Mouse (Mus musculus): ENCODE data around the gene Oaz2. TPM values are rescaled to one million over a fixed set of nuclear protein-coding genes. Genes with fewer than 3 reads are reported as not detected.
"Not testable (repeated sequence)": the region's sequence is repeated elsewhere in the genome, so short reads cannot be mapped to it uniquely, and the experiment has no call there.

The Oaz2 gene
- polyA plus RNA-seq, 1 experiment from 2014 or later = 304 TPM

GRCm38 (mm10) chr9:65676358-65677118 lies 8.7 kb downstream of the Oaz2 start:
- H3K27me3 ChIP-seq = no peaks in the 10 kb centered on the region
- peaks cover 51% of the 10 kb centered on the region for H3K4me1 ChIP-seq
- ATAC-seq (ENCODE audit: insufficient number of reproducible peaks, low FRiP score, low TSS enrichment, low read depth) = peak; percentile 96
- peak overlapping the region; percentile 31 for H3K27ac ChIP-seq (replicated peaks)
- no peaks in the 10 kb centered on the region for H3K9me3 ChIP-seq (replicated peaks)
- under 1% methylated on average over 46 of the region's 51 CpGs for WGBS
- H3K4me2 ChIP-seq (replicated peaks) = peak overlapping the region; percentile 55
- no peaks in the 10 kb centered on the region for H3K36me3 ChIP-seq
- H3K4me3 ChIP-seq (replicated peaks) = peak overlapping the region; percentile 70
- peak overlapping the region; percentile 71 for H3K9ac ChIP-seq

GRCm38 (mm10) chr9:65677119-65677462 lies 9.3 kb downstream of the Oaz2 start:
- Histone ChIP-seq H3K4me3 (replicated peaks) (peak overlapping the region; percentile 70), H3K4me1 (peaks cover 47% of the 10 kb centered on the region), H3K4me2 (replicated peaks) (peak overlapping the region; percentile 55), H3K27ac (replicated peaks) (peak overlapping the region; percentile 31), H3K9me3 (replicated peaks) (no peaks in the 10 kb centered on the region), H3K36me3 (no peaks in the 10 kb centered on the region), H3K9ac (peak overlapping the region; percentile 71), H3K27me3 (no peaks in the 10 kb centered on the region)
- WGBS = 1% methylated on average over 3 of the region's 3 CpGs
- no peak for ATAC-seq (ENCODE audit: insufficient number of reproducible peaks, low FRiP score, low TSS enrichment, low read depth)

- Histone ChIP-seq H3K9ac (no peak overlapping the region), H3K36me3 (no peaks in the 10 kb centered on the region), H3K4me3 (replicated peaks) (peak overlapping the region; percentile 26), H3K27me3 (no peaks in the 10 kb centered on the region), H3K9me3 (replicated peaks) (no peaks in the 10 kb centered on the region), H3K27ac (replicated peaks) (peak overlapping the region; percentile 84), H3K4me1 (peaks cover 47% of the 10 kb centered on the region), H3K4me2 (replicated peaks) (peak overlapping the region; percentile 55)
- 12% methylated on average over 5 of the region's 5 CpGs for WGBS
- 0 out of 2 replicates have a peak, but pooled peaks have one; percentile 36 for ATAC-seq (ENCODE audit: insufficient number of reproducible peaks, low FRiP score, low TSS enrichment, low read depth)
These were observed 11.5 kb downstream of the Oaz2 start for GRCm38 (mm10) chr9:65679181-65679761.

GRCm38 (mm10) chr9:65680938-65681633 lies 13.3 kb downstream of the Oaz2 start:
- Histone ChIP-seq H3K4me2 (replicated peaks) (no peak overlapping the region), H3K36me3 (peaks cover 6% of the 10 kb centered on the region; the same call in 1 of the 2 replicates), H3K4me1 (peaks cover 41% of the 10 kb centered on the region), H3K9ac (no peak overlapping the region), H3K27ac (replicated peaks) (no peak overlapping the region), H3K9me3 (replicated peaks) (no peaks in the 10 kb centered on the region), H3K4me3 (replicated peaks) (no peak overlapping the region), H3K27me3 (no peaks in the 10 kb centered on the region)
- 71% methylated on average over 4 of the region's 4 CpGs for WGBS
- ATAC-seq (ENCODE audit: insufficient number of reproducible peaks, low FRiP score, low TSS enrichment, low read depth) = no peak

- no peaks in the 10 kb centered on the region for H3K9me3 ChIP-seq (replicated peaks)
- H3K27ac ChIP-seq (replicated peaks) = no peak overlapping the region
These were observed 13.8 kb downstream of the Oaz2 start for GRCm38 (mm10) chr9:65681634-65681940.

GRCm38 (mm10) chr9:65682183-65682582 lies 14.4 kb downstream of the Oaz2 start:
- ATAC-seq (ENCODE audit: insufficient number of reproducible peaks, low FRiP score, low TSS enrichment, low read depth) = no peak
- no peak overlapping the region for H3K9ac ChIP-seq
- H3K27me3 ChIP-seq = no peaks in the 10 kb centered on the region
- peaks cover 12% of the 10 kb centered on the region; the same call in 1 of the 2 replicates for H3K36me3 ChIP-seq
- H3K4me3 ChIP-seq (replicated peaks) = no peak overlapping the region
- H3K4me2 ChIP-seq (replicated peaks) = no peak overlapping the region
- peaks cover 40% of the 10 kb centered on the region for H3K4me1 ChIP-seq
- no peaks in the 10 kb centered on the region for H3K9me3 ChIP-seq (replicated peaks)
- WGBS = 80% methylated on average over 3 of the region's 3 CpGs
- no peak overlapping the region for H3K27ac ChIP-seq (replicated peaks)

More at GRCm38 (mm10) chr9:65681634-65681940, 13.8 kb downstream of the Oaz2 start:
- H3K27me3 ChIP-seq = no peaks in the 10 kb centered on the region
- H3K4me3 ChIP-seq (replicated peaks) = no peak overlapping the region
- peaks cover 11% of the 10 kb centered on the region; the same call in 1 of the 2 replicates for H3K36me3 ChIP-seq
- no peak overlapping the region for H3K4me2 ChIP-seq (replicated peaks)
- H3K4me1 ChIP-seq = peaks cover 41% of the 10 kb centered on the region
- no peak overlapping the region for H3K9ac ChIP-seq
- 75% methylated on average over 2 of the region's 2 CpGs for WGBS
- no peak for ATAC-seq (ENCODE audit: insufficient number of reproducible peaks, low FRiP score, low TSS enrichment, low read depth)

- no peak for ATAC-seq (ENCODE audit: insufficient number of reproducible peaks, low FRiP score, low TSS enrichment, low read depth)
- H3K4me2 ChIP-seq (replicated peaks) = no peak overlapping the region
- no peak overlapping the region for H3K4me3 ChIP-seq (replicated peaks)
- no peaks in the 10 kb centered on the region for H3K9me3 ChIP-seq (replicated peaks)
- no peak overlapping the region for H3K27ac ChIP-seq (replicated peaks)
- H3K27me3 ChIP-seq = no peaks in the 10 kb centered on the region
- peaks cover 32% of the 10 kb centered on the region for H3K4me1 ChIP-seq
- peaks cover 18% of the 10 kb centered on the region; the same call in 1 of the 2 replicates for H3K36me3 ChIP-seq
- no peak overlapping the region for H3K9ac ChIP-seq
- WGBS = 63% methylated on average over 1 of the region's 1 CpGs
These were observed 15.2 kb downstream of the Oaz2 start for GRCm38 (mm10) chr9:65682994-65683393.

GRCm38 (mm10) chr9:65684704-65685103 lies 16.9 kb downstream of the Oaz2 start:
- Histone ChIP-seq H3K4me3 (replicated peaks) (no peak overlapping the region), H3K4me1 (peaks cover 15% of the 10 kb centered on the region), H3K27ac (replicated peaks) (no peak overlapping the region), H3K9ac (no peak overlapping the region), H3K9me3 (replicated peaks) (no peaks in the 10 kb centered on the region), H3K4me2 (replicated peaks) (no peak overlapping the region), H3K36me3 (peaks cover 27% of the 10 kb centered on the region; the same call in 1 of the 2 replicates), H3K27me3 (no peaks in the 10 kb centered on the region)
- WGBS = 79% methylated on average over 2 of the region's 2 CpGs
- no peak for ATAC-seq (ENCODE audit: insufficient number of reproducible peaks, low FRiP score, low TSS enrichment, low read depth)

- not testable (repeated sequence) for H3K27ac ChIP-seq (replicated peaks)
These were observed 22.1 kb downstream of the Oaz2 start for GRCm38 (mm10) chr9:65689869-65690268.

GRCm38 (mm10) chr9:65692466-65692865 lies 24.7 kb downstream of the Oaz2 start:
- no peak overlapping the region for H3K4me2 ChIP-seq (replicated peaks)
- H3K36me3 ChIP-seq = peaks cover 72% of the 10 kb centered on the region
- 0 out of 2 replicates have a peak, but pooled peaks cover 3% of the 10 kb centered on the region for H3K4me1 ChIP-seq
- H3K27me3 ChIP-seq = no peaks in the 10 kb centered on the region
- no peak overlapping the region for H3K4me3 ChIP-seq (replicated peaks)
- no peaks in the 10 kb centered on the region for H3K9me3 ChIP-seq (replicated peaks)
- 37% methylated on average over 3 of the region's 3 CpGs for WGBS
- H3K9ac ChIP-seq = no peak overlapping the region
- no peak overlapping the region; the same call in 1 of the 2 replicates for H3K27ac ChIP-seq (replicated peaks)
- ATAC-seq (ENCODE audit: insufficient number of reproducible peaks, low FRiP score, low TSS enrichment, low read depth) = no peak

More at GRCm38 (mm10) chr9:65689869-65690268, 22.1 kb downstream of the Oaz2 start:
- not testable (repeated sequence) for H3K9me3 ChIP-seq (replicated peaks); ATAC-seq (ENCODE audit: insufficient number of reproducible peaks, low FRiP score, low TSS enrichment, low read depth); H3K9ac ChIP-seq; H3K27me3 ChIP-seq; H3K4me2 ChIP-seq (replicated peaks); H3K4me1 ChIP-seq; H3K4me3 ChIP-seq (replicated peaks)
- peaks cover 58% of the 10 kb centered on the region for H3K36me3 ChIP-seq
- WGBS = 66% methylated on average over 2 of the region's 2 CpGs

GRCm38 (mm10) chr9:65692959-65693603 lies 25.3 kb downstream of the Oaz2 start:
- ATAC-seq (ENCODE audit: insufficient number of reproducible peaks, low FRiP score, low TSS enrichment, low read depth) = no peak
- 0 out of 2 replicates have a peak, but pooled peaks cover 3% of the 10 kb centered on the region for H3K4me1 ChIP-seq

More at GRCm38 (mm10) chr9:65692959-65693603, 25.3 kb downstream of the Oaz2 start:
- H3K27ac ChIP-seq (replicated peaks) = peak overlapping the region; percentile 55; the same call in 1 of the 2 replicates
- peaks cover 72% of the 10 kb centered on the region for H3K36me3 ChIP-seq
- no peak overlapping the region for H3K9ac ChIP-seq
- no peak overlapping the region for H3K4me3 ChIP-seq (replicated peaks)
- 40% methylated on average over 5 of the region's 5 CpGs for WGBS
- no peaks in the 10 kb centered on the region for H3K27me3 ChIP-seq
- H3K9me3 ChIP-seq (replicated peaks) = no peaks in the 10 kb centered on the region
- H3K4me2 ChIP-seq (replicated peaks) = no peak overlapping the region

All from embryonic facial prominence, embryonic 15.5 days (tissue).